Mouse (Mus musculus): ENCODE results near the gene Rps6.
"Not testable (repeated sequence)": the region's sequence is repeated elsewhere in the genome, so short reads cannot be mapped to it uniquely, and the experiment has no call there.

Rps6 gene

GRCm38 (mm10) chr4:86852018-86852417 lies 5.2 kb downstream of the Rps6 start:
- DNase-seq (ENCODE audit: low spot score in 2 of 2) = no peak

GRCm38 (mm10) chr4:86851331-86851730 lies 5.9 kb downstream of the Rps6 start:
- no peak for DNase-seq (ENCODE audit: low spot score in 2 of 2)

- no peak for DNase-seq (ENCODE audit: low spot score in 2 of 2)
Measured at GRCm38 (mm10) chr4:86847246-86847645, 10.0 kb downstream of the Rps6 start.

GRCm38 (mm10) chr4:86845384-86845783 lies 11.8 kb downstream of the Rps6 start:
- DNase-seq (ENCODE audit: low spot score in 2 of 2) = no peak

GRCm38 (mm10) chr4:86841141-86841540 lies 16.1 kb downstream of the Rps6 start:
- DNase-seq (ENCODE audit: low spot score in 2 of 2) = not testable (repeated sequence)

GRCm38 (mm10) chr4:86831896-86832295 lies 25.3 kb downstream of the Rps6 start:
- no peak for DNase-seq (ENCODE audit: low spot score in 2 of 2)

GRCm38 (mm10) chr4:86825143-86825542 lies 32.1 kb downstream of the Rps6 start:
- no peak for DNase-seq (ENCODE audit: low spot score in 2 of 2)

GRCm38 (mm10) chr4:86823169-86823568 lies 34.0 kb downstream of the Rps6 start:
- DNase-seq (ENCODE audit: low spot score in 2 of 2) = peak in 1 of 2 experiments; percentile 60

- no peak for DNase-seq (ENCODE audit: low spot score in 2 of 2)
Measured at GRCm38 (mm10) chr4:86814850-86815249, 42.4 kb downstream of the Rps6 start.

- no peak for DNase-seq (ENCODE audit: low spot score in 2 of 2)
Measured at GRCm38 (mm10) chr4:86810604-86811003, 46.6 kb downstream of the Rps6 start.

Measured in cerebellum, postnatal 4 days (tissue).